Mouse (Mus musculus) thymus, adult 2 months (tissue): Measurements from ENCODE around the gene Ddx6. TPM values are rescaled to one million over a fixed set of nuclear protein-coding genes. Genes with fewer than 3 reads are reported as not detected.
"Not testable (repeated sequence)": the region's sequence is repeated elsewhere in the genome, so short reads cannot be mapped to it uniquely, and the experiment has no call there.

Experiments
- DNase-seq: peaks from one replicate; pipeline ENCODE4 v3.0.0; 2021
- H3K27ac ChIP-seq: fragments of 200-500 bp; 2 replicates; pipeline ENCODE4 v1.5.1; 2012; ENCODE audit warnings: low read length, control low read depth; ENCODE audit not compliant: control insufficient read depth, insufficient read depth
- H3K27me3 ChIP-seq: fragments of 200-500 bp; 2 replicates; pipeline ENCODE4 v1.6.1; 2012; ENCODE audit warnings: mild to moderate bottlenecking, low read length, moderate library complexity, mixed read lengths; ENCODE audit not compliant: control insufficient read depth, insufficient read depth
- H3K36me3 ChIP-seq: fragments of 200-500 bp; 2 replicates; pipeline ENCODE4 v1.6.1; 2012; ENCODE audit warnings: mild to moderate bottlenecking, low read length, moderate library complexity; ENCODE audit not compliant: control insufficient read depth, insufficient read depth
- H3K4me1 ChIP-seq: fragments of 200-500 bp; replicated peaks from 2 replicates; pipeline ENCODE4 v1.6.1; 2012; ENCODE audit warnings: low read length; ENCODE audit not compliant: control insufficient read depth, insufficient read depth
- H3K4me3 ChIP-seq: fragments of 200-500 bp; 2 replicates; pipeline ENCODE4 v1.5.1; 2012; ENCODE audit warnings: mild to moderate bottlenecking, low read length, control low read depth, moderate library complexity; ENCODE audit not compliant: control insufficient read depth, insufficient read depth
- CTCF ChIP-seq: fragments of 200-500 bp; IDR thresholded peaks from 2 replicates; pipeline ENCODE4 v1.5.1; 2012; ENCODE audit warnings: mild to moderate bottlenecking, control low read depth, low read length, moderate library complexity, borderline replicate concordance; ENCODE audit not compliant: control insufficient read depth, poor library complexity, insufficient read depth; ENCODE audit errors: extremely low read depth
- POLR2A ChIP-seq: fragments of 200-500 bp; IDR thresholded peaks from 2 replicates; pipeline ENCODE4 v1.6.1; 2012; ENCODE audit warnings: mild to moderate bottlenecking, low read length, control low read depth, moderate library complexity; ENCODE audit not compliant: control insufficient read depth, poor library complexity, insufficient read depth; ENCODE audit errors: extremely low read depth
- WGBS: fragments of 180-500 bp; shearing (Covaris S2); methylation state at CpG from one replicate; pipeline ENCODE4 v1.1.7; 2018; 5-methylcytosine and 5-hydroxymethylcytosine counted together
- polyA plus RNA-seq: library from polyadenylated mRNA; depleted of rRNA; stranded (reverse); fragments of >200 nt; gene quantifications from 2 replicates; pipeline ENCODE4 v1.2.3, GENCODE M21; 2012

Gene Ddx6
- polyA plus RNA-seq, 1 experiment: 29.2 TPM

DNA sequence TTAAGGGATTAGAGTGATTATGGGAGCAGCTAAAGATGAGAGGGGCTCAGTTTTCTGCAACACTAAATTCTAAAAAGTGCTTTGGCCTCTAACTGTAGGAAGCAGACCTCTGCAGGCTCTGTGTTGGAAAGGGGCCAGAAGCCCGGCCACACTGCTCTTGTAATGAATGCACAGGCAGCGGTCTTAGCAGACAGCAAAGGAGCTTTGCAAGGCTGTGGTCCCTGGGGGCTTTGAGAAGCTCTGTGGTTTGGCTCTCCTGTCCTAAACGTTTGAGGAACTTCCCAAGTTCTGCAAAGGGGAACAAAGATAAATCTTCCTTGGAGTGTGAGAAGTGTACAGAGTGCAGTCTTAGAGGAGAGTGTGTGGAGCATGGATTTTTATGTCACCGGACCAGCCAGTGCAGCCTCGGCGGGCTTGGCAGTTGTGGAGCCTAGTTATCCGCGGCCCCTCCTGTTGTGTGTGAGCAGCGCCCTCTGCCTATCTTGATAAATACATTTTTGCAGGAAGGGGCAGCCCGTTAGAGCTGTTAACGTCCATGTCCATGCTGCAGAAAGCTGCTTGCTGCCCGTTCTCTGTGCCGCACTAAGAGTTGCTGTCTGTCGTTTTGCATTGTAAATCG lies 33.0 kb downstream of the Ddx6 start:
- Histone ChIP-seq H3K27me3 (no peaks in the 10 kb centered on the region), H3K4me3 (no peak overlapping the region), H3K36me3 (peaks cover 70% of the 10 kb centered on the region), H3K4me1 (no peaks in the 10 kb centered on the region), H3K27ac (no peak overlapping the region)
- no peak for DNase-seq
- no peak for TF ChIP-seq POLR2A
- TF ChIP-seq CTCF: no peak
- WGBS: 32% methylated on average over 15 of the region's 15 CpGs

- not testable (repeated sequence) for H3K4me1 ChIP-seq, H3K27me3 ChIP-seq, H3K27ac ChIP-seq, DNase-seq, H3K4me3 ChIP-seq
- peaks cover 60% of the 10 kb centered on the region for H3K36me3 ChIP-seq
- 81% methylated on average over 9 of the region's 9 CpGs for WGBS
These were observed 34.0 kb downstream of the Ddx6 start for GRCm38 (mm10) chr9:44638726-44639125.

- H3K4me1 ChIP-seq, H3K27ac ChIP-seq, H3K4me3 ChIP-seq, H3K27me3 ChIP-seq, DNase-seq: not testable (repeated sequence)
- 73% methylated on average over 1 of the region's 1 CpGs for WGBS
- H3K36me3 ChIP-seq: peaks cover 47% of the 10 kb centered on the region
These were observed 35.3 kb downstream of the Ddx6 start for GRCm38 (mm10) chr9:44640028-44640427.

GRCm38 (mm10) chr9:44640646-44641357 lies 36.1 kb downstream of the Ddx6 start:
- DNase-seq: no peak
- Histone ChIP-seq H3K27ac (no peak overlapping the region), H3K36me3 (peaks cover 39% of the 10 kb centered on the region), H3K4me1 (peaks cover 12% of the 10 kb centered on the region), H3K27me3 (no peaks in the 10 kb centered on the region), H3K4me3 (no peak overlapping the region)
- WGBS: 94% methylated on average over 3 of the region's 3 CpGs
- TF ChIP-seq CTCF: no peak
- no peak for TF ChIP-seq POLR2A

- 94% methylated on average over 2 of the region's 2 CpGs for WGBS
- Histone ChIP-seq H3K27ac (no peak overlapping the region), H3K27me3 (no peaks in the 10 kb centered on the region), H3K4me3 (no peak overlapping the region), H3K36me3 (peaks cover 31% of the 10 kb centered on the region), H3K4me1 (peaks cover 19% of the 10 kb centered on the region)
- DNase-seq: no peak
- TF ChIP-seq POLR2A (no peak), CTCF (no peak)
These were observed 36.9 kb downstream of the Ddx6 start for GRCm38 (mm10) chr9:44641616-44642015.

DNA sequence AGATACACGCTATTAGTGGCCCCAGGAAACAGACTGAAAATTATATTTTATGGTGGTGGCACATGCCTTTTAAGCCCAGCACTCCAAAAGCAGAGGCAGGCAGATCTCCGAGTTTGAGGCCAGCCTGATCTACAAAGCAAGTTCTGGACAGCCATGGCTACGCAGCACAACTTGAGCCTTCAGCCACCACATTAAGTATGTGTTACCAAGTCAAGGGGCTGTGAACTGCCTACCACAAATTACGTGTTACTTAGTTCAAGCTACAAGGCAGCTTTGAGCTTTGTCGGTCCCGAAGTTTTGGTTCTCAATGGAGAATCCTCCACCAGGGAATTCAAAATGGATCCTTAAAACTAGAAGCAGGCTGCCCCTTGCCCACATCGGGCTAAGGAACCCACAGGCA lies 38.4 kb downstream of the Ddx6 start:
- no peak overlapping the region for H3K4me3 ChIP-seq
- TF ChIP-seq CTCF (no peak), POLR2A (no peak)
- peaks cover 16% of the 10 kb centered on the region for H3K36me3 ChIP-seq
- DNase-seq: no peak
- WGBS: 86% methylated on average over 7 of the region's 7 CpGs
- H3K27me3 ChIP-seq: no peaks in the 10 kb centered on the region
- H3K27ac ChIP-seq: no peak overlapping the region
- peaks cover 32% of the 10 kb centered on the region for H3K4me1 ChIP-seq

- no peaks in the 10 kb centered on the region for H3K27me3 ChIP-seq
- no peak for TF ChIP-seq POLR2A
- TF ChIP-seq CTCF: no peak
- 98% methylated on average over 2 of the region's 2 CpGs for WGBS
These were observed 39.5 kb downstream of the Ddx6 start for GRCm38 (mm10) chr9:44644186-44644585.

More at GRCm38 (mm10) chr9:44644186-44644585, 39.5 kb downstream of the Ddx6 start:
- peaks cover 5% of the 10 kb centered on the region; the same call in 1 of the 2 replicates for H3K36me3 ChIP-seq
- H3K4me1 ChIP-seq: peaks cover 38% of the 10 kb centered on the region
- no peak for DNase-seq
- H3K27ac ChIP-seq: no peak overlapping the region
- no peak overlapping the region for H3K4me3 ChIP-seq
